Mouse (Mus musculus): ENCODE measurements around the gene Pmpcb. TPM values are rescaled to one million over a fixed set of nuclear protein-coding genes. Genes with fewer than 3 reads are reported as not detected.
A peak's percentile ranks its signal among the peaks of the same experiment; 100 is the strongest.
"Not testable (repeated sequence)": the region's sequence is repeated elsewhere in the genome, so short reads cannot be mapped to it uniquely, and the experiment has no call there.

The Pmpcb gene
- polyA plus RNA-seq, 1 experiment from 2014 or later = 90.5 TPM

- WGBS = 90% methylated on average over 4 of the region's 4 CpGs
- Histone ChIP-seq H3K27ac (no peak overlapping the region), H3K36me3 (no peaks in the 10 kb centered on the region), H3K27me3 (no peaks in the 10 kb centered on the region; the same call in 1 of the 2 replicates), H3K4me3 (replicated peaks) (no peak overlapping the region), H3K4me2 (no peak overlapping the region), H3K4me1 (no peaks in the 10 kb centered on the region), H3K9me3 (replicated peaks) (0 out of 2 replicates have a peak, but pooled peaks cover 2% of the 10 kb centered on the region), H3K9ac (no peak overlapping the region)
- no peak for ATAC-seq (replicated peaks; ENCODE audit: low FRiP score)
These were observed 30.4 kb upstream of the Pmpcb start for GRCm38 (mm10) chr5:21706546-21706945.

- not testable (repeated sequence) for H3K4me3 ChIP-seq (replicated peaks); H3K4me2 ChIP-seq; H3K9ac ChIP-seq; H3K27me3 ChIP-seq; ATAC-seq (replicated peaks; ENCODE audit: low FRiP score); H3K4me1 ChIP-seq; H3K36me3 ChIP-seq; H3K27ac ChIP-seq; H3K9me3 ChIP-seq (replicated peaks)
- WGBS = 91% methylated on average over 8 of the region's 8 CpGs
These were observed 28.9 kb upstream of the Pmpcb start for GRCm38 (mm10) chr5:21708011-21708410.

- H3K36me3 ChIP-seq = no peaks in the 10 kb centered on the region
- H3K9ac ChIP-seq = no peak overlapping the region
- H3K27ac ChIP-seq = no peak overlapping the region
- WGBS = 36% methylated on average over 13 of the region's 13 CpGs
- no peak overlapping the region for H3K4me2 ChIP-seq
- no peaks in the 10 kb centered on the region for H3K9me3 ChIP-seq (replicated peaks)
- peak; percentile 36; the same call in 1 of the 2 replicates for ATAC-seq (replicated peaks; ENCODE audit: low FRiP score)
- no peak overlapping the region for H3K4me3 ChIP-seq (replicated peaks)
- 0 out of 2 replicates have a peak, but pooled peaks cover 4% of the 10 kb centered on the region for H3K4me1 ChIP-seq
- no peaks in the 10 kb centered on the region; the same call in 1 of the 2 replicates for H3K27me3 ChIP-seq
These were observed 24.7 kb upstream of the Pmpcb start for GRCm38 (mm10) chr5:21712127-21712715.

DNA sequence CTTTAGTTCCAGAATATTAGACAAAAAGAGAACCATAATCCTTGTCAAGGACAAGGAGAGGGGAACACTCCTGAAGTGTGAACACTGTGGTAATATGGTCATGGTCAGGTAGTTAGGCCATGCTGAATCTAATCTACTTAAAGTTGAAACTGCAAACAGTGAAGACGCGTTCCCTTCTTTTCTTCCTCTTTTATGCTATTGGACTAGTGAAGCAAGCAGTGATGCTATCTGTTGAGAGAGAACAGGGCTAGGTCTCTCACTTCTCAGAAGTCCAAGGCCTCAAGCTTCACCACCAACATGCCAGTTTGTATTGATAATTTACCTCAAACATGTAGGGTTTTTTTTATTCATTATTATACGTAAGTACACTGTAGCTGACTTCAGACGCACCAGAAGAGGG is 22.5 kb upstream of the Pmpcb start:
- Histone ChIP-seq H3K9ac (no peak overlapping the region), H3K9me3 (replicated peaks) (no peaks in the 10 kb centered on the region), H3K27ac (no peak overlapping the region), H3K4me1 (0 out of 2 replicates have a peak, but pooled peaks cover 4% of the 10 kb centered on the region), H3K27me3 (no peaks in the 10 kb centered on the region; the same call in 1 of the 2 replicates), H3K4me2 (no peak overlapping the region), H3K4me3 (replicated peaks) (no peak overlapping the region), H3K36me3 (no peaks in the 10 kb centered on the region)
- ATAC-seq (replicated peaks; ENCODE audit: low FRiP score) = no peak
- WGBS = 94% methylated on average over 4 of the region's 4 CpGs

DNA sequence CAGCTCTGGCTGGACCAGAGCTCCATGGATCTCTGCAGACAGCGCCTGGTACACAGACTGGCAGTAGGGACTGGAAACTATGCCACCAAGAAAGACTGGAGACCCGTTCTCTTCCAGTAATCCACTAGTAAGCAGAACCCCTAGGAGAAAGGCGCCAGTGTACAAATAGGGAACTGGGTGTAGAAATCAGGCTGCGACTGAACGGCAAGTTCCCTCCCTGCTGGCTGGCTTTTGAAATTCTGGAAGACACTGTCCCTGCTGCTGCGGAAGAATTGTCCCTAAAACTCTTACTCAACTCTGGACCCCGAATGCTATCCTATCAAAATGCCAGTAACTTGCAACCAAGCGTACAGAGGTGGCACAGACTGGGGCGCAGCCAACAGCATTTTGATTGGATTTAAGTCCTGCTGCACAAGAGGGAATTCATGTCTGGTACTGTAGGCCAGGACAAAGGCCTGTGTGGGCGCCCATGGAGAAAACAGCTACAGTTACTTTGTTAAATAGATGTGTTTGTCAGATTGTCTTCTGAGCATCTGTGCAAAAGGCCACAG is 19.7 kb upstream of the Pmpcb start:
- 86% methylated on average over 10 of the region's 10 CpGs for WGBS
- Histone ChIP-seq H3K36me3 (no peaks in the 10 kb centered on the region), H3K27me3 (no peaks in the 10 kb centered on the region), H3K4me2 (no peak overlapping the region), H3K9me3 (replicated peaks) (no peaks in the 10 kb centered on the region), H3K4me3 (replicated peaks) (no peak overlapping the region), H3K9ac (no peak overlapping the region), H3K27ac (no peak overlapping the region), H3K4me1 (0 out of 2 replicates have a peak, but pooled peaks cover 3% of the 10 kb centered on the region)
- no peak for ATAC-seq (replicated peaks; ENCODE audit: low FRiP score)

DNA sequence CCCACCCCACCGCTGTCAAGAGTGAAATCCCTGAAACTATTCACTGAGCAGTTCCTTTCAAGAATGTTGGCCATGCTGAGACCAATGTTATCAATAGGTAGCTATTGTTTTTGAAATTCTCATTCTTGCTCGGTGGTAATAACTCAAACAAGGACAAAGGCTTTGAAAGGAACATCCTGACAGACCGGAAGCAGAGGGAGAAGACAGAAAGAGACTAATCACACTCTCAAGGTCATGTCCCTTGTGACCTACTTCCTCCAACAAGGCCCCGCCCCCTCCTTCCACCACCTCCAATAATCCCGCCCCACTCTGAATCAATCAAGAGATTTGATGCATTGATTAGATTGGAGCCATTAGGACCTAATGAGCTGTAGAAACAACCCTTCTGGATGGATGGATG is 18.4 kb upstream of the Pmpcb start:
- H3K4me3 ChIP-seq (replicated peaks) = no peak overlapping the region
- H3K4me2 ChIP-seq = no peak overlapping the region
- H3K9ac ChIP-seq = no peak overlapping the region
- ATAC-seq (replicated peaks; ENCODE audit: low FRiP score) = no peak
- H3K27ac ChIP-seq = no peak overlapping the region
- WGBS = 91% methylated on average over 5 of the region's 5 CpGs
- no peaks in the 10 kb centered on the region for H3K4me1 ChIP-seq
- H3K27me3 ChIP-seq = no peaks in the 10 kb centered on the region
- H3K36me3 ChIP-seq = no peaks in the 10 kb centered on the region
- H3K9me3 ChIP-seq (replicated peaks) = no peaks in the 10 kb centered on the region

- Histone ChIP-seq H3K9ac (no peak overlapping the region), H3K4me2 (no peak overlapping the region), H3K36me3 (no peaks in the 10 kb centered on the region), H3K27ac (no peak overlapping the region), H3K9me3 (replicated peaks) (no peaks in the 10 kb centered on the region), H3K4me1 (no peaks in the 10 kb centered on the region), H3K27me3 (no peaks in the 10 kb centered on the region), H3K4me3 (replicated peaks) (no peak overlapping the region)
- no peak for ATAC-seq (replicated peaks; ENCODE audit: low FRiP score)
- WGBS = 87% methylated on average over 2 of the region's 2 CpGs
These were observed 17.7 kb upstream of the Pmpcb start for GRCm38 (mm10) chr5:21719209-21719608.

DNA sequence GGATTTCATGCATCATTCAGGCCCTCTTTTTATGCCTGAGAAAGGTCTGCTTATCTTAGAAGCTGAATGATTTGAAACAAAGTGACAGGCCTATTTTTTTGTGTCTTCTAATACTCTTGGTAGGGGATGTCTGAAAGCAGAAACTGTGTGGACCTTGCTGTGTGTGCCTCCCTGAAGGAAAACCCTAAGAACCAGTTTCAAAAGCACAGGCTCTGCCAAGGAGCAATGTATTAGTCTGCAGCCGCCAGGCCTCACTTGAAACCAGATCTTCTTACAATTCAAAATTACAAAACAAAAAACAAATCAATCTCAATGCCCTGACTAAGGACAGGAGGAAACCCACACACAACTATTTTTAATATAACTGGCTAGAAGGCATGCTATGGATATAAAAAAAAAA is 12.5 kb upstream of the Pmpcb start:
- Histone ChIP-seq H3K27me3 (no peaks in the 10 kb centered on the region), H3K4me3 (replicated peaks) (no peak overlapping the region), H3K4me2 (no peak overlapping the region), H3K4me1 (no peaks in the 10 kb centered on the region), H3K36me3 (no peaks in the 10 kb centered on the region), H3K9ac (no peak overlapping the region), H3K27ac (no peak overlapping the region), H3K9me3 (replicated peaks) (no peaks in the 10 kb centered on the region)
- ATAC-seq (replicated peaks; ENCODE audit: low FRiP score) = no peak
- 57% methylated on average over 1 of the region's 1 CpGs for WGBS

DNA sequence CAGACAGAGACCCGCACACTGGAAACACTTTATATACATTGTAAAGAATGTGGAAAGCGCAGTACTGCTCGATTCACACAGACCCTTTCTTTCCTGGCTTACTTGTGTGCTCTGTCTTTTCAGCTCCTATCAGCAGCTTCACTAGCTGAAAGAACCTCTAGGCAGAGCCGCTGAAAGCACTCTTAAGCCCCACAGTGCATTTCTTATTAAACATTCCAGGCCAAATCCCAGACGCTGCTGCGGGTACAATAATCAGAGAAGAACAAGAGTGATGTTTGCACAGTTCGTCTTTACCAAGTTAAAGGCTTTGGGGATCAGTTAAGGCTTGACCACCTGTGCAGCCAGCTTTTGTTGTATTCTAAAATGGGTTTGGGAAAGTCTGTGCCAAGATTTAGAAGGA is 12.1 kb upstream of the Pmpcb start:
- ATAC-seq (replicated peaks; ENCODE audit: low FRiP score) = no peak
- H3K9me3 ChIP-seq (replicated peaks) = no peaks in the 10 kb centered on the region
- H3K4me1 ChIP-seq = no peaks in the 10 kb centered on the region
- WGBS = 75% methylated on average over 7 of the region's 7 CpGs
- no peaks in the 10 kb centered on the region for H3K36me3 ChIP-seq
- no peak overlapping the region for H3K4me3 ChIP-seq (replicated peaks)
- no peaks in the 10 kb centered on the region for H3K27me3 ChIP-seq
- no peak overlapping the region for H3K9ac ChIP-seq
- no peak overlapping the region for H3K27ac ChIP-seq
- H3K4me2 ChIP-seq = no peak overlapping the region

DNA sequence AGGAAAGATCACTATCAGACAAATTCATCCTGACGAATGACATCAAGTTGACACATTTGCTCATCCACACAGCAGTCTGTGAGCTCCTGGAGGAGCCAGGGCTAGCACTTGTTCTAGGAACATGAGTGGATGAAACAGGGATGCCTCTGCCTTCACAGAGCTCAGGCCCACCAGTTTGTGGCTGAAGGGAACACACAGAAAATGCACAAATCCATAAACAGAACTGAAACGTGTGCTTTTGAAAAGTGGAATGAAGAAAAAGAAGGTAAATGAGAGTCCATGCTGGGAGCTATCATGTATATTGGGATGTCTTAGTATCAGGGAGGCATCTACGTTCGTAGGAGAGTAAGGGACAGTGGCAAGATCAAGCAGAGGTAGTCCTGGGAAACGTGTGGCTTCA is 7.8 kb upstream of the Pmpcb start:
- Histone ChIP-seq H3K36me3 (no peaks in the 10 kb centered on the region), H3K4me3 (replicated peaks) (no peak overlapping the region), H3K9ac (no peak overlapping the region), H3K9me3 (replicated peaks) (no peaks in the 10 kb centered on the region), H3K27ac (no peak overlapping the region), H3K27me3 (no peaks in the 10 kb centered on the region), H3K4me2 (no peak overlapping the region), H3K4me1 (peaks cover 4% of the 10 kb centered on the region; the same call in 1 of the 2 replicates)
- ATAC-seq (replicated peaks; ENCODE audit: low FRiP score) = no peak
- 81% methylated on average over 5 of the region's 5 CpGs for WGBS

DNA sequence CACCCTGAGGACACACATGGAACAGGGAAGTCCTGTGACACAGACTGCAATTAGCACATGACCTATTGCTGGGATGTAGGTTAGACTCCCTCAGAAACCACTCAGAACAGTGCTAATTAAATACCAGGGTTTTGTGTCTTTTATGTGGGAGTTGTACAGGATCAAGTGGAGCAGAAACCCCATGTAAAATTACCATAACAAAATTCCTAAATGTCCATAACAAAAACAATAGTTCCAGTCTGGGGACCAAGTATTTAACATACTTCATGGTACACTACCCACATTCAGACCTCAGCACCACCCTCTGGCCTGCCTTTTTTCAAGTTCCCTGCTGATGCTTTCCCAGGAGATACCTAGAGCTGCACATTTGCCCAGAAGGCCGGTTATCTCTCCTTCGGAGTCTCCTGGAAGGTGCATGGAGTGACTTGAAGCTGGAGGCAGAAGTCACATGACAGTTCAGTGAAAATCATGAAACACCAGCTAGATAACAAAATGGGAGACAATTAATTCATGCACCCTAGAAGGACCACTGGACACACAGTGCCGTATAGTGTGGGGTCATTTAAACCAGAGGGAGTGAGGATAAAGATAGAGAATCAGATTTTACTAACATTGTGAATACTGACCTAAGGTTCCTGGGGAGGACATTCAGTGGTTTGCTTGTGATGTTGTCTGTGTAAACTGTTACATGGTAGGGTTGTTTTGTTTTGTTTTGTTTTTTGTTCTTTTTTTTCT is 4.6 kb upstream of the Pmpcb start:
- Histone ChIP-seq H3K4me3 (replicated peaks) (no peak overlapping the region), H3K27ac (peak overlapping the region; percentile 61), H3K9me3 (replicated peaks) (no peaks in the 10 kb centered on the region), H3K9ac (no peak overlapping the region), H3K4me2 (no peak overlapping the region), H3K4me1 (peaks cover 4% of the 10 kb centered on the region; the same call in 1 of the 2 replicates), H3K36me3 (no peaks in the 10 kb centered on the region), H3K27me3 (no peaks in the 10 kb centered on the region)
- WGBS = 78% methylated on average over 3 of the region's 3 CpGs
- ATAC-seq (replicated peaks; ENCODE audit: low FRiP score) = peak; percentile 23; the same call in 1 of the 2 replicates

DNA sequence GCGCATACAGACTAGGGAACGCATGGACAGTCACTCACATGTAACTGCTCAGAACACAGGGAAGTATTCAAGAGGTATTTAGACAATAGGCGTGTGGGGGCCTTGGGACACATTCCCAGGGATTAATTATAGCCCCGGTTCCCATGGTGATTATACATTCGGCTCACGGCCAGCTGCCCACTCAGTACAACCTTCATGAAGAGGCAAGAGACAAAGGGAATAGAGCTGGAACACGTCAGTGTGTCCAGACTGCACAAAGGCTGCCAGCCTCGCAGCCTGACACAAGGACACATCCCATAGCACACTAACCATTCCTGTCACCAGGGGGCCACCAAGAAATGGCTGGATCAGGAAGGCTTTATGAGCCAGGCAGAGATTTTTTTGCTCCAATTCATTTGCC is 4.0 kb upstream of the Pmpcb start:
- Histone ChIP-seq H3K36me3 (no peaks in the 10 kb centered on the region), H3K4me1 (peaks cover 9% of the 10 kb centered on the region), H3K27me3 (no peaks in the 10 kb centered on the region), H3K4me2 (no peak overlapping the region), H3K9ac (no peak overlapping the region), H3K27ac (peak overlapping the region; percentile 61; the same call in 1 of the 2 replicates), H3K4me3 (replicated peaks) (no peak overlapping the region), H3K9me3 (replicated peaks) (no peaks in the 10 kb centered on the region)
- WGBS = 36% methylated on average over 8 of the region's 8 CpGs
- peak; percentile 54 for ATAC-seq (replicated peaks; ENCODE audit: low FRiP score)
